Mouse (Mus musculus): ENCODE measurements around the gene Tmc3. TPM values are rescaled to one million over a fixed set of nuclear protein-coding genes. Genes with fewer than 3 reads are reported as not detected.
A peak's percentile ranks its signal among the peaks of the same experiment; 100 is the strongest.

The Tmc3 gene
- total and polyA plus RNA-seq, 3 experiments = 0.71 TPM; not detected in 2

DNA sequence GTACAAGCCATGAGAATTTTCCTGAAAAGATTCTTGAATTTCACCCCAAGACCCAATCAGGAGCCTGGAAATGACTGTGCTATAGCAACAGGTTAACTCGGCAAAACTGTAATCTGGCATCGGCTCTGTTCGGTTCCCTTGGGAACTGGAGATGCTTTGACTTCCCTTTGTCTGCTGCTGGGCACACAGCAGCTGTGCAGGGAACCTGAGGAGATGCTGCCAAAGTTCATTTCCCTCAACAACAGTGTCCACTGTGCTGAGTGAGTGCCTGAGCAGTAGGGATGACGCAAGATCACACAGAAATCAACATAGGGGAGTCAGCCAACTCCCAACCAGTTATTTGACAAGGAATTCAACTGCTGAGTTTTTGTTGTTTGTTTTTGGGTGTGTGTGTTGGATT, 3.8 kb upstream of the Tmc3 start:
- Histone ChIP-seq H3K27me3 (ENCODE audit: insufficient read depth, low read length) (0 out of 2 replicates have a peak, but pooled peaks cover 3% of the 10 kb centered on the region), H3K36me3 (replicated peaks) (no peaks in the 10 kb centered on the region), H3K9me3 (replicated peaks) (no peaks in the 10 kb centered on the region), H3K4me3 (ENCODE audit: low read depth, low read length) (no peak overlapping the region), H3K4me1 (ENCODE audit: insufficient read depth, low read depth, low read length) (no peaks in the 10 kb centered on the region)
- TF ChIP-seq TAL1 (conservative IDR thresholded peaks at IDR 0.05; ENCODE audit: low read depth, low read length) = no peak
- TF ChIP-seq POLR2AphosphoS5 (IDR thresholded peaks at IDR 0.05; ENCODE audit: insufficient replicate concordance, low read depth, low read length) = no peak
- no peak for TF ChIP-seq CTCF (IDR thresholded peaks at IDR 0.05; ENCODE audit: low read depth, low read length)
- no peak for TF ChIP-seq GATA2 (IDR thresholded peaks at IDR 0.05; ENCODE audit: borderline replicate concordance, low read depth, low read length)
- ATAC-seq (ENCODE audit: extremely low read depth, insufficient number of reproducible peaks, low FRiP score, poor library complexity, severe bottlenecking) (no peak), DNase-seq (ENCODE audit: low spot score) (no peak)

DNA sequence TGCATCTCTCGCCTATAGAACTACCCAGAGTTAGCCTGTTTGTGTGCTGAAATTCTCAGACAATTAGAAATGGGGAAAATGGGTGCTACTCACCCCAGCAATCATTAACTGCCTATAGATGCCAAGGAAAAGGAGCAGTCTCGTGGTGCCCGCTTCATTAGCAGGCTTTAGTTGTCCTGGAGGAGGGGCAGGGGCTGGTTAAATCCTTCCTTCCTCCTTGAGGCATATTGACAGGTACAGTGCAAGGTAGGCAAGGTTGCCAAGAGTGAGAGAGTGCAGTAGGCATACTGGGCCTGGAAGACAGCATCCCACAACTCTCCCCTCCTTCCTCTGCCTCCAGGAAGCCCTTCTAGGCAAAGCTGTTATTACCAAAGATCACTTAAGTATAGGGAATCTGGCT, 9.3 kb downstream of the Tmc3 start:
- Histone ChIP-seq H3K4me1 (ENCODE audit: insufficient read depth, low read depth, low read length) (no peaks in the 10 kb centered on the region), H3K27me3 (ENCODE audit: insufficient read depth, low read length) (no peaks in the 10 kb centered on the region), H3K4me3 (ENCODE audit: low read depth, low read length) (no peak overlapping the region), H3K9me3 (replicated peaks) (no peaks in the 10 kb centered on the region), H3K36me3 (replicated peaks) (no peaks in the 10 kb centered on the region)
- TF ChIP-seq TAL1 (conservative IDR thresholded peaks at IDR 0.05; ENCODE audit: low read depth, low read length) (no peak), CTCF (IDR thresholded peaks at IDR 0.05; ENCODE audit: low read depth, low read length) (no peak), GATA2 (IDR thresholded peaks at IDR 0.05; ENCODE audit: borderline replicate concordance, low read depth, low read length) (no peak), GATA1 (IDR thresholded peaks at IDR 0.05; ENCODE audit: borderline replicate concordance, low read length) (no peak), POLR2AphosphoS5 (IDR thresholded peaks at IDR 0.05; ENCODE audit: insufficient replicate concordance, low read depth, low read length) (no peak)
- no peak for DNase-seq (ENCODE audit: low spot score)
- no peak for ATAC-seq (ENCODE audit: extremely low read depth, insufficient number of reproducible peaks, low FRiP score, poor library complexity, severe bottlenecking)

DNA sequence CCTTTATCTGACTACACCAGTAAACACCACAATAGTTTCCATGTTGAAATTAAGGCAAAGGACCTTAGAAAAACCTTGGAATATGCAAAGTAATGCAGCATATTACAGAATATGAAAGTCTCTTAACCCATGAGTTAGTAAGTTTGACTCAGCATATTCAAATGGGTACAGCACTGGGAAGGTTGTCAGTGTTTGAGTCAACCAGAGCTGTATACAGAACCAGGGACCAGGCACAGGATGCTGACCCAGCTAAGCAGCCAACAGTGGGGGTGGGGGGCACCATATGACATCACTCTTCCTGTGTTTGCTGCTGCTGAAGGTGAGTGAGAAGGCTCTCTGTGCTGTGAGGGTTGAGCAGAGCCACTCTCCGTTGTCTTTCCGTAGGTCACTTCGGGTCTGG, 12.3 kb downstream of the Tmc3 start:
- no peak for ATAC-seq (ENCODE audit: extremely low read depth, insufficient number of reproducible peaks, low FRiP score, poor library complexity, severe bottlenecking)
- H3K9me3 ChIP-seq (replicated peaks) = no peaks in the 10 kb centered on the region

GRCm38 (mm10) chr7:83598997-83599912, 14.5 kb downstream of the Tmc3 start:
- no peak for ATAC-seq (ENCODE audit: extremely low read depth, insufficient number of reproducible peaks, low FRiP score, poor library complexity, severe bottlenecking)
- Histone ChIP-seq H3K4me1 (ENCODE audit: insufficient read depth, low read depth, low read length) (no peaks in the 10 kb centered on the region), H3K4me3 (ENCODE audit: low read depth, low read length) (no peak overlapping the region), H3K27me3 (ENCODE audit: insufficient read depth, low read length) (no peaks in the 10 kb centered on the region), H3K9me3 (replicated peaks) (no peaks in the 10 kb centered on the region), H3K36me3 (replicated peaks) (no peaks in the 10 kb centered on the region)
- TF ChIP-seq CTCF (IDR thresholded peaks at IDR 0.05; ENCODE audit: low read depth, low read length) (no peak), GATA1 (IDR thresholded peaks at IDR 0.05; ENCODE audit: borderline replicate concordance, low read length) (no peak), TAL1 (conservative IDR thresholded peaks at IDR 0.05; ENCODE audit: low read depth, low read length) (no peak), GATA2 (IDR thresholded peaks at IDR 0.05; ENCODE audit: borderline replicate concordance, low read depth, low read length) (no peak), POLR2AphosphoS5 (IDR thresholded peaks at IDR 0.05; ENCODE audit: insufficient replicate concordance, low read depth, low read length) (no peak)
- no peak for DNase-seq (ENCODE audit: low spot score)

More for the DNA sequence above, 12.3 kb downstream of the Tmc3 start:
- no peaks in the 10 kb centered on the region for H3K4me1 ChIP-seq (ENCODE audit: insufficient read depth, low read depth, low read length)
- no peak for DNase-seq (ENCODE audit: low spot score)
- H3K4me3 ChIP-seq (ENCODE audit: low read depth, low read length) = no peak overlapping the region
- no peaks in the 10 kb centered on the region for H3K27me3 ChIP-seq (ENCODE audit: insufficient read depth, low read length)
- TF ChIP-seq CTCF (IDR thresholded peaks at IDR 0.05; ENCODE audit: low read depth, low read length) (no peak), GATA1 (IDR thresholded peaks at IDR 0.05; ENCODE audit: borderline replicate concordance, low read length) (no peak), GATA2 (IDR thresholded peaks at IDR 0.05; ENCODE audit: borderline replicate concordance, low read depth, low read length) (no peak), TAL1 (conservative IDR thresholded peaks at IDR 0.05; ENCODE audit: low read depth, low read length) (no peak), POLR2AphosphoS5 (IDR thresholded peaks at IDR 0.05; ENCODE audit: insufficient replicate concordance, low read depth, low read length) (no peak)
- H3K36me3 ChIP-seq (replicated peaks) = no peaks in the 10 kb centered on the region

- Histone ChIP-seq H3K9me3 (replicated peaks) (no peaks in the 10 kb centered on the region), H3K27me3 (ENCODE audit: insufficient read depth, low read length) (no peaks in the 10 kb centered on the region), H3K4me1 (ENCODE audit: insufficient read depth, low read depth, low read length) (no peaks in the 10 kb centered on the region), H3K36me3 (replicated peaks) (no peaks in the 10 kb centered on the region), H3K4me3 (ENCODE audit: low read depth, low read length) (no peak overlapping the region)
- DNase-seq (ENCODE audit: low spot score) (peak; percentile 21), ATAC-seq (ENCODE audit: extremely low read depth, insufficient number of reproducible peaks, low FRiP score, poor library complexity, severe bottlenecking) (no peak)
- peak; percentile 24; the same call in 1 of the 2 replicates for TF ChIP-seq CTCF (IDR thresholded peaks at IDR 0.05; ENCODE audit: low read depth, low read length)
- no peak for TF ChIP-seq TAL1 (conservative IDR thresholded peaks at IDR 0.05; ENCODE audit: low read depth, low read length)
Measured at GRCm38 (mm10) chr7:83599913-83600286, 15.2 kb downstream of the Tmc3 start.

- H3K36me3 ChIP-seq (replicated peaks) = no peaks in the 10 kb centered on the region
- no peaks in the 10 kb centered on the region for H3K9me3 ChIP-seq (replicated peaks)
- H3K27me3 ChIP-seq (ENCODE audit: insufficient read depth, low read length) = no peaks in the 10 kb centered on the region
- H3K4me3 ChIP-seq (ENCODE audit: low read depth, low read length) = no peak overlapping the region
- H3K4me1 ChIP-seq (ENCODE audit: insufficient read depth, low read depth, low read length) = no peaks in the 10 kb centered on the region
- ATAC-seq (ENCODE audit: extremely low read depth, insufficient number of reproducible peaks, low FRiP score, poor library complexity, severe bottlenecking) = no peak
- DNase-seq (ENCODE audit: low spot score) = no peak
- no peak for TF ChIP-seq GATA2 (IDR thresholded peaks at IDR 0.05; ENCODE audit: borderline replicate concordance, low read depth, low read length)
- no peak for TF ChIP-seq GATA1 (IDR thresholded peaks at IDR 0.05; ENCODE audit: borderline replicate concordance, low read length)
- no peak for TF ChIP-seq POLR2AphosphoS5 (IDR thresholded peaks at IDR 0.05; ENCODE audit: insufficient replicate concordance, low read depth, low read length)
- no peak for TF ChIP-seq CTCF (IDR thresholded peaks at IDR 0.05; ENCODE audit: low read depth, low read length)
- no peak for TF ChIP-seq TAL1 (conservative IDR thresholded peaks at IDR 0.05; ENCODE audit: low read depth, low read length)
Measured at GRCm38 (mm10) chr7:83604180-83604944, 19.6 kb downstream of the Tmc3 start.
